Mouse (Mus musculus): ENCODE measurements around the gene Actr1a. TPM values are rescaled to one million over a fixed set of nuclear protein-coding genes. Genes with fewer than 3 reads are reported as not detected.

Actr1a gene
- 10 to 100 TPM; 86.1 to 87.6 TPM for polyA plus RNA-seq (2017; shearing (Covaris generic))

GRCm38 (mm10) chr19:46395109-46396009 lies at the start of gene Actr1a:
Gene Actr1a (minus strand): TSS chr19:46395748.
- ATAC-seq, result peak; percentile 91

DNA sequence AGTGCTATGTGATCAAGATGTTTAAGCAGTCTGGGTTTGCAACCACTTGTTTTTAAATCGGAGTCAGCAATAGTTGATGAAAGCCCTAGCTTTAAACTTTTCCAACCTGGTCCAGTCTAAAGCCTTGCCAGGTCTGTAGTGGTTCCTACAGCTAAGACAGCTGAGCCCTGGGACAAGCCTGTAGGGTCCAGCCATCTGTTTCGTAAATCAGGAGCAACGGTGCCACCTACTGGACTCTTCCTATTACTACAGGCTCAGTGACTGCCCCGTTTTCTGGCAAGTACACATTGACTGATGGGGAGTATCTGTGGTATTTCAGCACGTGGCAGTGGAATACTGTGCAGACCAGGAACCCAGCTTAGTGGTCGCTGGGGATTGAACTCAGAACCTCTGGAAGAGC lies 48.7 kb upstream of the Actr1a start:
- ATAC-seq, result no peak

GRCm38 (mm10) chr19:46443509-46443908 lies 48.0 kb upstream of the Actr1a start:
- ATAC-seq, result no peak

- ATAC-seq, result no peak
Measured at GRCm38 (mm10) chr19:46435492-46435891, 39.9 kb upstream of the Actr1a start.

DNA sequence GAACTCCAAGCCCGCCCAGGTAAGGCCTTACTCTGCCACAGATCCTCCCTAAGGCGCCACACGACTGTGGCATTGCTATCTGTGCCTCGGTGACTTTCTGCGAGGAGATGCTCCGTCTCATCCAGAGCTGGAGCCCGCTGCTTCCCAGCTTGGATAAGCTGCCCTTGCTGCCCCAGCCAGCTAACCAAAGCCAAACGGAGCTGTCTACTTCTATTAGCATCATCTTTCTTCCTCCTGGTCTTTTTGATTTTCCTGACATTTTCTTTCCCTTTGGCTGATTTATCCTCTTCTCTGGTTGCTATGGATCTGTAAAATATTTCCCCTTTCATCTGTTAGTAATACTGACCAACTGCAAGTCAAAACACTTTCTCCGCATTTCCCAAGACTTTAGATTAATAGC lies 39.0 kb upstream of the Actr1a start:
- no peak for ATAC-seq

- ATAC-seq, result no peak
Measured at GRCm38 (mm10) chr19:46434148-46434547, 38.6 kb upstream of the Actr1a start.

DNA sequence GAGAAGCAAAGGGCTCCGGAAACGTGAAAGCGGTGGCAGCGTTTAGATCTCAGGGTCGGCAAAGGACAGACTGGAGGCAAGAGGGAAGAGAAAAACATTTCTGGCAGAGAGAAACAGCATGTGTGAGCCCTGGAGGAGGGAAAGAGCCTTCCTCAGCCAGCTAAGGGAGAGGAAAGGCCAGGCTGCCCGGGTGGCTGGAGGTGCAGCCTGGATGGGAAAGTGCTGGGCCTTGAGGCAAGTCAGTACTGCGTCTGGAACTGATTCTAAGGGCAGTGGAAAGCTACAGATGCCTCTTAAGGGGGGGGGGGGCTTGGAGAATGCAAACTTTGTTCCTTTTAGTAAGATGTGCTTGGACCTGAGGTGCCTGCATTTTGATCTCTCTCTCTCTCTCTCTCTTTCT lies 38.2 kb upstream of the Actr1a start:
- no peak for ATAC-seq

GRCm38 (mm10) chr19:46429250-46429649 lies 33.7 kb upstream of the Actr1a start:
- ATAC-seq, result no peak

GRCm38 (mm10) chr19:46426488-46426887 lies 30.9 kb upstream of the Actr1a start:
- no peak for ATAC-seq

GRCm38 (mm10) chr19:46425266-46425665 lies 29.7 kb upstream of the Actr1a start:
- ATAC-seq, result no peak

DNA sequence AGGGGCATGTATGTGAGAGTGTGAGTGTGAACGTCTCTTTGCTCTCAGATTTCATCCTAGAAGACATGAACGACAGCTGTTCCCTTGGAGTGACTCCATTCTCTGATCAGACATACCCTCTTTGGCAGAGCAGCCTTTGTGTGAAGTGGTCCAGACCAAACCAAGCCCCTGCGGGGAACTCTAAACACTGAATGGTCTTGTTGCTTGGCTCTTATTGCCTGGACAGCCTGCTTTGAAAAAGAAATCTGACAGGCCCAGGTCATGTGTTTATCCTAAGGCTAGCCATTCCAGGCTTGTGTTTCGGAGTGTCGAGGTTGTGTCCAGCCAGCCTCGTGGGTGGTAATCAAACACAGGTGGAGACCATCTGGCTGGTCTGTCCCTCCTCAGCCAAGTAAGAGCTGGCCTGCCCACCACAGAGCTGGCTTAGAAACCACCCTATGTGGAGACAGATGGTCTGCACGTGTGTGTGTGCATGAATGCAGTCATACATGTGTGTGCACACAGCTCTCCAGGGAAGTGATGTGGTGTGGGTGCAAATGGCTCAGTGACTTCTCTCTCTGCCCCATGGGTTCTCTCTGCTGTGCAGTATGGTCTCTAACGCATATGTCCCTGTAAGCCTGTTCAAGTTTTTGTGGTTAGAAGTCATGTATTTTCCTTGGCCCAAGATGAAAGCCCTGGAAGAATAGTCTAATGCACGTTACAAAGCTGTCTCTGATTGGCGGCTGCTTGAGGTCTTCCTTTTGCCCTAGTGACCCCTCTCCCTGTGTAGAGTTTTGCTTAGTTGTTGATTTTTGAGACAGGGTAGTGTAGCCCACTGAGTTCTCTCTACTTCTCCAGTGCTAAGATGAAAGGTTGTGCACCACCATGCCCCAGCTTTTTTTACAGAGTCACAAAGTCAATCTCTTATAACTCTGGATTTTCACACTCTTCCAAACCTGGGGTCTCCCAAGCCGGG lies 27.1 kb upstream of the Actr1a start:
- ATAC-seq, result no peak

DNA sequence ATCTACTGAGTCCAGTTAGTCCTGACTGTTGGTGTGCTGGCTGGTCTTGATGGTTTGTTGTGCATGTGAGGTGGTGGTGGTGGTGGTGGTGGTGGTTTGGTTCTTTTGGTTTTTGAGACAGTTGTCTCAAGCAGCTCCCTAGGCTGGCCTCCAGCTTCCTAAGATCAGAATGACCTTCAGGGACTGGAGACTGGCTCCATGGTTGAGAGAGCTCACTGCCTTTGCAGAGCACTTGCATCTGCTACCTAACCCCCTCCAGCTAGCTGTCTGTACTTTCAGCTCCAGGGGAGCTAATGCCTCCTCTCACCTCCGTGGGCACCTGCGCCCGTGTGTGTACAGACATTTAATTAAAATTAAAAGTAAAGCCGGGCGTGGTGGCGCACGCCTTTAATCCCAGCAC lies 24.9 kb upstream of the Actr1a start:
- ATAC-seq, result no peak

- ATAC-seq, result no peak
Measured at GRCm38 (mm10) chr19:46418051-46418450, 22.5 kb upstream of the Actr1a start.

GRCm38 (mm10) chr19:46416276-46416675 lies 20.7 kb upstream of the Actr1a start:
- no peak for ATAC-seq

GRCm38 (mm10) chr19:46414486-46414885 lies 18.9 kb upstream of the Actr1a start:
- ATAC-seq, result no peak

- no peak for ATAC-seq
Measured at GRCm38 (mm10) chr19:46413969-46414368, 18.4 kb upstream of the Actr1a start.

DNA sequence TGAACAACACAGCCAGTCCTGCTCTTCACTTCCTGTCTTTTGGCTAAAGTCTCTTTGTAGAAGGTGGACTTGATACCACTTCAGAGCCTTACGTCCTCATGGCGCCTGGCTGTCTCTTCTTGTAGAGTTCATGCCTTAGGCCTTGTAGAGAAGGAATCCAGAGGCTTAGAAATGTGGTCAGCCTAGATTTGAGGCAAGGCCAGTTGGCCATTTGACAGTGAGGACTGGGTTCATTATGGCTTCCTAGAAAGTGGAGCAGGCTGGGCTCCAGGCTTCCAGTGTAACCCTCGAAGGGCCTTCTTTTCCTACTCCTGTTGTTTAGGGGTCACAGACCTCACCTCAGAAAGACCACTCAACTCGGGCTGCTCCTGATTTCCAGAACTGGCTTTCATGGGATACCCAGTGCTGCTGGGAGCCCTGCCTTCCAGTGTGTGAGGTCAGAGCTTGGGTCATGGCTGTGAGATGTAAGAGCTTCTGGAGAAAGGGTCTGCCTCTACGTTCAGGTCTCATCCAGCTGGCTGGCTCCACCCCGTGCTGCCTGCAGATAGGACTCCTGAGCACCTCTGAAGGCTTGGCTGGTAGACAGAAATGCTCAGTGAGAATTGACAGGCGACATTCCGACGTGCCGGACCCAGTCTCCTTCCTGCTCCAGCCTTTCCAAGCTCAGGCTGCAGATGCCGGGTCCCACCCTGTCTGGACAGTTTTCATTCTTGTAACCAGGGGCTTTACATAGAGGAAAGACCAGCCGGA lies 16.7 kb upstream of the Actr1a start:
- no peak for ATAC-seq

DNA sequence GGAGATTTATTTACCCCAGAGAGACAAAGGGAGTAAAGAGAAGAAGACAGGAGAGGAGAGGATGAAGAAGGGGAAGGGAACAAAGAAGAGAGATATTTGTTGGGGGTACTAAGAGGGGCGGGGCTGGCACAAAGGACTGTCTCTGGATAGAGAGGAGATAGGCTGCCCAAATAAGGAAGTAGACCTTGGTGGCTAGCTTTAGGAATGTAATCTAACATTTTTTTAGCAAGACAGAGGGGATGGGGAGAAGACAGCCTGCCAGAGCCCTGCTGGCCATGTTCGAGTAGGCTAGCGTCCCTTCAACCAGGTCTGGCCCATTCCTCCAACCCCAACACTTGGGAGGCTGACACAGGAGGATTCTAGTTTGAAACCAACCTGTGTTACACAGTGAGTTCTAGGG lies 14.0 kb upstream of the Actr1a start:
- no peak for ATAC-seq

- ATAC-seq, result no peak
Measured at GRCm38 (mm10) chr19:46406592-46407386, 11.2 kb upstream of the Actr1a start.

GRCm38 (mm10) chr19:46404030-46404429 lies 8.5 kb upstream of the Actr1a start:
- no peak for ATAC-seq

GRCm38 (mm10) chr19:46400558-46400957 lies 5.0 kb upstream of the Actr1a start:
- no peak for ATAC-seq

GRCm38 (mm10) chr19:46399886-46400285 lies 4.3 kb upstream of the Actr1a start:
- ATAC-seq, result no peak
